ENCODE assay signal across 8 mouse cellular contexts in the genomic region with DNA sequence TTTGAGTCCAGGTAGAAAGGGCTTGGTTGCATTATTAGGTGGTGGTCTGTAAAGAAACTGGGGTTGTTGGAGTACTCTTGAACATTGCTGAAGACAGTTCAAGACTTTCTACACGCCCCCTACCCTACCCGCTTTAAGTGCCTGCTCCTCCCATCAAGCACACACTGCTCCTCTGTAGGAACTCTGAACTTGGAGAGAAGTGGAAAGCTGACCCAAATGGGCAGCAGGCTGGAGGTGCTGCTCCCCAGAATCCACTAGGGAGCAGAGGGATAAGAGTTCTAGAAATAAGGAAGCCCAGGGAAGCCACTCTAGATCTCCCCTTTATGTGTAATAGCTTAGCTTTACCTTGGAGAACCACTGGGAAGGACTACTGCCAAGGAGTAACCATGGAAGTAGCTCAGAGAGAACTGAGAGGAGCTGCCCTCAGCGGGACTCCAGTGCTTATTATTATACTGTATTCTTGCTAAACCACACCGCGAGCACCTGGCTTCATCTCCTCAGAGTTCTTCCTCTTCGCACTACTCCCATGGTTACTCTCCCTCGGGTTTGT. TPM values are rescaled to one million over a fixed set of nuclear protein-coding genes. Genes with fewer than 3 reads are reported as not detected.
DNase-seq lines count a peak whose midpoint lies in the region; ATAC-seq lines count a peak whose summit lies in the region.

No protein-coding gene starts in this region.

- H3K36me3 ChIP-seq in embryonic facial prominence, embryonic 11.5 days (replicated peaks; ENCODE audit: control insufficient read depth, insufficient read depth, low read depth, low read length): no peaks in the 10 kb centered on the region
- no peaks in the 10 kb centered on the region for H3K36me3 ChIP-seq in hindbrain, embryonic 14.5 days (replicated peaks; ENCODE audit: control insufficient read depth, insufficient read depth)
- no peaks in the 10 kb centered on the region for H3K36me3 ChIP-seq in macrophage (ENCODE audit: inconsistent target)

- no peaks in the 10 kb centered on the region for H3K9me3 ChIP-seq in embryonic facial prominence, embryonic 11.5 days (replicated peaks; ENCODE audit: control insufficient read depth, low read length)
- H3K9me3 ChIP-seq in hindbrain, embryonic 14.5 days (ENCODE audit: control insufficient read depth, low read length): no peaks in the 10 kb centered on the region

- H3K27me3 ChIP-seq in embryonic facial prominence, embryonic 11.5 days (ENCODE audit: control insufficient read depth, insufficient read depth, low read length): no peaks in the 10 kb centered on the region
- peaks cover 22% of the 10 kb centered on the region for H3K27me3 ChIP-seq in hindbrain, embryonic 14.5 days (ENCODE audit: control insufficient read depth, insufficient read depth, low read length)

- ATAC-seq in embryonic facial prominence, embryonic 11.5 days (replicated peaks; ENCODE audit: insufficient number of reproducible peaks, low FRiP score, low TSS enrichment, low read depth): peak; percentile 37; the same call in 1 of the 2 replicates
- ATAC-seq in hindbrain, embryonic 14.5 days (ENCODE audit: low FRiP score): no peak

- peak overlapping the region; percentile 71 for H3K4me3 ChIP-seq in embryonic facial prominence, embryonic 11.5 days (ENCODE audit: low read depth, low read length)
- peak overlapping the region; percentile 62 for H3K4me3 ChIP-seq in hindbrain, embryonic 14.5 days (replicated peaks; ENCODE audit: low read length)
- peak overlapping the region; percentile 11; the same call in 1 of the 2 replicates for H3K4me3 ChIP-seq in macrophage (ENCODE audit: inconsistent target)

- 9% methylated on average over 7 of the region's 7 CpGs for WGBS in embryonic facial prominence, embryonic 11.5 days
- WGBS in hindbrain, embryonic 14.5 days: 13% methylated on average over 7 of the region's 7 CpGs
- WGBS in macrophage (ENCODE audit: missing documents): 15% methylated on average over 7 of the region's 7 CpGs

- H3K4me1 ChIP-seq in embryonic facial prominence, embryonic 11.5 days (ENCODE audit: control insufficient read depth, insufficient read depth, low read length): no peaks in the 10 kb centered on the region; the same call in 1 of the 2 replicates
- peaks cover 23% of the 10 kb centered on the region; the same call in 1 of the 2 replicates for H3K4me1 ChIP-seq in hindbrain, embryonic 14.5 days (replicated peaks; ENCODE audit: control insufficient read depth, insufficient read depth, low read length)

- peak overlapping the region; percentile 93 for H3K4me2 ChIP-seq in embryonic facial prominence, embryonic 11.5 days (ENCODE audit: low read depth, low read length)
- peak overlapping the region; percentile 69 for H3K4me2 ChIP-seq in hindbrain, embryonic 14.5 days (replicated peaks)

- DNase-seq in heart, adult 18-20 months: peak; percentile 20 to 48
- DNase-seq in heart, postnatal 4 days: no peak
- DNase-seq in embryonic facial prominence, embryonic 11.5 days (ENCODE audit: low spot score): peak; percentile 41
- no peak for DNase-seq in hindbrain, embryonic 14.5 days (ENCODE audit: low spot score)
- DNase-seq in c-Kit-positive CD71-positive TER-119-positive erythroid progenitor cells, embryonic 14.5 days (ENCODE audit: low spot score): no peak
- no peak for DNase-seq in frontal cortex, postnatal 14 days (ENCODE audit: low spot score in 2 of 2)
- DNase-seq in thymus, postnatal 36 days: no peak

- H3K79me2 ChIP-seq in macrophage (ENCODE audit: inconsistent target): no peaks in the 10 kb centered on the region

- peak overlapping the region; percentile 88 for H3K9ac ChIP-seq in embryonic facial prominence, embryonic 11.5 days (replicated peaks; ENCODE audit: low read length)
- peak overlapping the region; percentile 67 for H3K9ac ChIP-seq in hindbrain, embryonic 14.5 days

- H3K27ac ChIP-seq in embryonic facial prominence, embryonic 11.5 days (replicated peaks; ENCODE audit: low read depth, low read length): no peak overlapping the region; the same call in 1 of the 2 replicates
- H3K27ac ChIP-seq in hindbrain, embryonic 14.5 days: no peak overlapping the region
- H3K27ac ChIP-seq in macrophage: no peak overlapping the region

RNA-seq across cellular contexts. Expression of gene Ptpn21, which starts 0.7 kb away (rescaled TPM):
- total RNA-seq in heart, adult 18-20 months (2021): 10 to 100 TPM; 25.6 to 30.3 TPM
- 10 to 100 TPM; 31.1 to 35.9 TPM for total RNA-seq in heart, postnatal 4 days (2021)
- polyA plus RNA-seq in embryonic facial prominence, embryonic 11.5 days (2014; fragmentation: Nextera tagmentation; extraction: Ambion mirVana): 5.3 TPM in 2 replicates
- polyA plus RNA-seq in hindbrain, embryonic 14.5 days (2014; fragmentation: Nextera tagmentation; extraction: Ambion mirVana): 2.9 and 4.9 TPM in 2 replicates
- 10 to 100 TPM in 13 of 26 experiments, 1 to 10 TPM in 13; 1.2 to 30.7 (median 10.5) TPM for total RNA-seq in macrophage (2018; cell fraction: chromatin; rRNA removed)
- total RNA-seq in macrophage (2018; cell fraction: cytosol; rRNA removed): 10 to 100 TPM in 8 of 26 experiments, 1 to 10 TPM in 18; 2.0 to 11.2 (median 5.4) TPM
- total RNA-seq in macrophage (2018; cell fraction: nucleus; rRNA removed): 10 to 100 TPM in 9 of 26 experiments, 1 to 10 TPM in 17; 2.9 to 25.7 (median 8.0) TPM
- polyA plus RNA-seq in macrophage (2018): 5.1 to 9.5 TPM (median 6.2 TPM) in 3 replicates

RNA-seq across cellular contexts. Expression of gene Zc3h14, which starts 8.9 kb away (rescaled TPM):
- 10 to 100 TPM; 56.0 to 59.8 TPM for total RNA-seq in heart, adult 18-20 months (2021)
- total RNA-seq in heart, postnatal 4 days (2021): 10 to 100 TPM; 83.9 to 87.2 TPM
- 174 and 182 TPM in 2 replicates for polyA plus RNA-seq in embryonic facial prominence, embryonic 11.5 days (2014; fragmentation: Nextera tagmentation; extraction: Ambion mirVana)
- polyA plus RNA-seq in hindbrain, embryonic 14.5 days (2014; fragmentation: Nextera tagmentation; extraction: Ambion mirVana): 120 and 123 TPM in 2 replicates
- total RNA-seq in macrophage (2018; cell fraction: chromatin; rRNA removed): 100 to 1,000 TPM in 9 of 26 experiments, 10 to 100 TPM in 17; 26.4 to 162 (median 92.0) TPM
- 10 to 100 TPM; 37.2 to 55.8 (median 44.1) TPM for total RNA-seq in macrophage (2018; cell fraction: cytosol; rRNA removed)
- 10 to 100 TPM; 22.3 to 98.1 (median 57.0) TPM for total RNA-seq in macrophage (2018; cell fraction: nucleus; rRNA removed)
- 40.5 to 58.9 TPM (median 43.7 TPM) in 3 replicates for polyA plus RNA-seq in macrophage (2018)

Comparison
In these comparisons a context has a peak if more than half of its experiments do, and no peak if none do; other contexts are left out.
1. DNase-seq: peak in heart, adult 18-20 months (2 of 2) and embryonic facial prominence, embryonic 11.5 days (single experiment); none in heart, postnatal 4 days (single experiment), hindbrain, embryonic 14.5 days (single experiment), c-Kit-positive CD71-positive TER-119-positive erythroid progenitor cells, embryonic 14.5 days (single experiment), frontal cortex, postnatal 14 days (0 of 2) and thymus, postnatal 36 days (0 of 2).
2. H3K4me3 ChIP-seq: peak in every context shown above with its lines; median percentile 71 in embryonic facial prominence, embryonic 11.5 days; 62 in hindbrain, embryonic 14.5 days; 11 in macrophage.